Mouse (Mus musculus): ENCODE measurements around the gene Cd55b. TPM values are rescaled to one million over a fixed set of nuclear protein-coding genes. Genes with fewer than 3 reads are reported as not detected.

Cd55b gene
- not detected for polyA plus RNA-seq (2017; shearing (Covaris generic))

GRCm38 (mm10) chr1:130422664-130423111 is at the start of gene Cd55b:
Gene Cd55b, minus strand, starts transcription at chr1:130423009.

GRCm38 (mm10) chr1:130462084-130462861 is 39.5 kb upstream of the Cd55b start, which contains the start of gene Cd55:
Gene Cd55, minus strand, starts transcription at chr1:130462744.

Other genes with a start within 250 kb of the Cd55b start
- 44.1 TPM for gene Cd55, start 39.7 kb upstream of the Cd55b start, polyA plus RNA-seq (2017; shearing (Covaris generic))
- gene Zp3r, start 206.6 kb upstream of the Cd55b start, polyA plus RNA-seq (2017; shearing (Covaris generic)), result not detected
- 0.24 TPM for gene C4bp, start 238.6 kb upstream of the Cd55b start, polyA plus RNA-seq (2017; shearing (Covaris generic))

Data from inflammation-experienced regulatory T-cells, adult 16 weeks (primary cell).